ENCODE assay signal across 14 mouse cellular contexts in genomic region chr4:142065835-142066234, GRCm38 (mm10). TPM values are rescaled to one million over a fixed set of nuclear protein-coding genes. Genes with fewer than 3 reads are reported as not detected.
DNase-seq lines count a peak whose midpoint lies in the region; ATAC-seq and TF ChIP-seq lines count a peak whose summit lies in the region.
"Had no signal": no experiment of that assay in that cellular context is flagged by ENCODE, and none has a peak within 500 bp of the region (broad histone marks: within the 10 kb centered on the region; RNA-seq: fewer than 3 reads in every experiment).

No protein-coding gene starts in this region.

- peak overlapping the region; percentile 67 for H3K27ac ChIP-seq in kidney, embryonic 15.5 days
- peak overlapping the region; percentile 44; the same call in 1 of the 2 replicates for H3K27ac ChIP-seq in embryonic facial prominence, embryonic 10.5 days (replicated peaks)
- H3K27ac ChIP-seq in lung, postnatal 0 days (ENCODE audit: low read length), result peak overlapping the region; percentile 45; the same call in 1 of the 2 replicates
- H3K27ac ChIP-seq in hindbrain, embryonic 13.5 days, result no peak overlapping the region
- H3K27ac ChIP-seq: midbrain, embryonic 12.5 days had no signal

- no peak for DNase-seq in kidney, adult 18-20 months
- DNase-seq in embryonic facial prominence, embryonic 10.5 days (ENCODE audit: low spot score), result no peak
- DNase-seq in heart, postnatal 10 days, result peak; percentile 59 to 62
- peak; percentile 70 for DNase-seq in lung, postnatal 0 days (ENCODE audit: low spot score)
- DNase-seq in MN1 (ENCODE audit: low spot score), result no peak
- DNase-seq in retina, embryonic 14.5 days (ENCODE audit: low spot score), result no peak
- DNase-seq: adrenal gland, postnatal 25 days; cerebellum, postnatal 36 days; right cerebral cortex, adult 18-20 months; thymus, postnatal 36 days had no signal

- 59% methylated on average over 6 of the region's 6 CpGs for WGBS in kidney, embryonic 15.5 days
- 75% methylated on average over 6 of the region's 6 CpGs for WGBS in embryonic facial prominence, embryonic 10.5 days
- WGBS in lung, postnatal 0 days, result 45% methylated on average over 6 of the region's 6 CpGs
- 72% methylated on average over 6 of the region's 6 CpGs for WGBS in hindbrain, embryonic 13.5 days

- no peak for TF ChIP-seq EP300 in lung, postnatal 0 days (IDR thresholded peaks at IDR 0.05)

- ATAC-seq in kidney, embryonic 15.5 days (replicated peaks; ENCODE audit: low FRiP score), result no peak
- ATAC-seq in lung, postnatal 0 days, result peak; percentile 48
- ATAC-seq in hindbrain, embryonic 13.5 days (ENCODE audit: low FRiP score), result no peak

- H3K9me3 ChIP-seq in kidney, embryonic 15.5 days (replicated peaks), result no peaks in the 10 kb centered on the region
- no peaks in the 10 kb centered on the region for H3K9me3 ChIP-seq in embryonic facial prominence, embryonic 10.5 days
- H3K9me3 ChIP-seq in lung, postnatal 0 days (ENCODE audit: low read length), result no peaks in the 10 kb centered on the region
- no peaks in the 10 kb centered on the region for H3K9me3 ChIP-seq in hindbrain, embryonic 13.5 days
- H3K9me3 ChIP-seq: midbrain, embryonic 12.5 days had no signal

- H3K36me3 ChIP-seq in kidney, embryonic 15.5 days, result no peaks in the 10 kb centered on the region
- H3K36me3 ChIP-seq in embryonic facial prominence, embryonic 10.5 days (replicated peaks), result no peaks in the 10 kb centered on the region
- no peaks in the 10 kb centered on the region for H3K36me3 ChIP-seq in lung, postnatal 0 days (ENCODE audit: insufficient read depth, low read length)
- no peaks in the 10 kb centered on the region for H3K36me3 ChIP-seq in hindbrain, embryonic 13.5 days
- H3K36me3 ChIP-seq: midbrain, embryonic 12.5 days had no signal

- intact Hi-C loops in heart, postnatal 10 days (cut with DNase I), result no loop called here

- no peak for TF ChIP-seq CTCF in lung, postnatal 0 days (IDR thresholded peaks at IDR 0.05)

- peaks cover 69% of the 10 kb centered on the region for H3K4me1 ChIP-seq in kidney, embryonic 15.5 days
- H3K4me1 ChIP-seq in embryonic facial prominence, embryonic 10.5 days, result peaks cover 74% of the 10 kb centered on the region
- H3K4me1 ChIP-seq in lung, postnatal 0 days (ENCODE audit: insufficient read depth, low read depth, low read length), result peaks cover 10% of the 10 kb centered on the region; the same call in 1 of the 2 replicates
- peaks cover 20% of the 10 kb centered on the region for H3K4me1 ChIP-seq in hindbrain, embryonic 13.5 days (replicated peaks)

- H3K4me2 ChIP-seq in kidney, embryonic 15.5 days, result no peak overlapping the region
- H3K4me2 ChIP-seq in lung, postnatal 0 days (replicated peaks; ENCODE audit: low read depth, low read length), result no peak overlapping the region
- no peak overlapping the region for H3K4me2 ChIP-seq in hindbrain, embryonic 13.5 days
- H3K4me2 ChIP-seq: midbrain, embryonic 12.5 days had no signal

- 0 out of 2 replicates have a peak, but pooled peaks cover 4% of the 10 kb centered on the region for H3K27me3 ChIP-seq in kidney, embryonic 15.5 days
- peaks cover 36% of the 10 kb centered on the region for H3K27me3 ChIP-seq in embryonic facial prominence, embryonic 10.5 days (replicated peaks; ENCODE audit: low read depth, poor library complexity, severe bottlenecking)
- H3K27me3 ChIP-seq in lung, postnatal 0 days (replicated peaks; ENCODE audit: insufficient read depth, low read length), result no peaks in the 10 kb centered on the region
- H3K27me3 ChIP-seq in hindbrain, embryonic 13.5 days, result peaks cover 19% of the 10 kb centered on the region
- H3K27me3 ChIP-seq: CH12.LX had no signal

- no peak overlapping the region for H3K4me3 ChIP-seq in kidney, embryonic 15.5 days (replicated peaks)
- H3K4me3 ChIP-seq in embryonic facial prominence, embryonic 10.5 days, result no peak overlapping the region
- H3K4me3 ChIP-seq in lung, postnatal 0 days (ENCODE audit: low read depth, low read length), result no peak overlapping the region
- no peak overlapping the region for H3K4me3 ChIP-seq in hindbrain, embryonic 13.5 days
- H3K4me3 ChIP-seq: midbrain, embryonic 12.5 days had no signal

- no peak overlapping the region for H3K9ac ChIP-seq in kidney, embryonic 15.5 days
- no peak overlapping the region for H3K9ac ChIP-seq in lung, postnatal 0 days (replicated peaks; ENCODE audit: low read depth)
- no peak overlapping the region for H3K9ac ChIP-seq in hindbrain, embryonic 13.5 days
- H3K9ac ChIP-seq: midbrain, embryonic 12.5 days had no signal

RNA-seq across cellular contexts. Expression of gene Tmem51, which starts 18.3 kb away (rescaled TPM):
- polyA plus RNA-seq in kidney, embryonic 15.5 days (2015; fragmentation: Nextera tagmentation; extraction: Ambion mirVana), result 29.1 and 29.5 TPM in 2 replicates
- 9.5 and 9.7 TPM in 2 replicates for polyA plus RNA-seq in embryonic facial prominence, embryonic 10.5 days (2016; fragmentation: Nextera tagmentation; extraction: Ambion mirVana)
- total RNA-seq in heart, postnatal 10 days (2021), result 10 to 100 TPM; 23.2 to 26.9 TPM
- polyA plus RNA-seq in lung, postnatal 0 days (2015; fragmentation: Nextera tagmentation; extraction: Ambion mirVana), result 18.9 and 22.1 TPM in 2 replicates
- 5.6 and 6.4 TPM in 2 replicates for polyA plus RNA-seq in hindbrain, embryonic 13.5 days (2015; fragmentation: Nextera tagmentation; extraction: Ambion mirVana)

RNA-seq across cellular contexts. Expression of gene Fhad1, which starts 51.0 kb away (rescaled TPM):
- polyA plus RNA-seq in kidney, embryonic 15.5 days (2015; fragmentation: Nextera tagmentation; extraction: Ambion mirVana), result 0.87 and 1.4 TPM in 2 replicates
- polyA plus RNA-seq in embryonic facial prominence, embryonic 10.5 days (2016; fragmentation: Nextera tagmentation; extraction: Ambion mirVana), result 0.50 and 1.0 TPM in 2 replicates
- 1 to 10 TPM in 1 of 2 experiments, not detected in 1; 1.2 TPM for total RNA-seq in heart, postnatal 10 days (2021)
- 6.5 and 8.3 TPM in 2 replicates for polyA plus RNA-seq in lung, postnatal 0 days (2015; fragmentation: Nextera tagmentation; extraction: Ambion mirVana)
- polyA plus RNA-seq in hindbrain, embryonic 13.5 days (2015; fragmentation: Nextera tagmentation; extraction: Ambion mirVana), result 5.0 and 5.9 TPM in 2 replicates

Comparison
In these comparisons a context has a peak if more than half of its experiments do, and no peak if none do; other contexts are left out.
1. DNase-seq: peak in heart, postnatal 10 days (2 of 2) and lung, postnatal 0 days (single experiment); none in kidney, adult 18-20 months (single experiment), embryonic facial prominence, embryonic 10.5 days (single experiment), MN1 (single experiment) and retina, embryonic 14.5 days (single experiment).